Mouse (Mus musculus): ENCODE measurements around the gene Itsn1.

DNA sequence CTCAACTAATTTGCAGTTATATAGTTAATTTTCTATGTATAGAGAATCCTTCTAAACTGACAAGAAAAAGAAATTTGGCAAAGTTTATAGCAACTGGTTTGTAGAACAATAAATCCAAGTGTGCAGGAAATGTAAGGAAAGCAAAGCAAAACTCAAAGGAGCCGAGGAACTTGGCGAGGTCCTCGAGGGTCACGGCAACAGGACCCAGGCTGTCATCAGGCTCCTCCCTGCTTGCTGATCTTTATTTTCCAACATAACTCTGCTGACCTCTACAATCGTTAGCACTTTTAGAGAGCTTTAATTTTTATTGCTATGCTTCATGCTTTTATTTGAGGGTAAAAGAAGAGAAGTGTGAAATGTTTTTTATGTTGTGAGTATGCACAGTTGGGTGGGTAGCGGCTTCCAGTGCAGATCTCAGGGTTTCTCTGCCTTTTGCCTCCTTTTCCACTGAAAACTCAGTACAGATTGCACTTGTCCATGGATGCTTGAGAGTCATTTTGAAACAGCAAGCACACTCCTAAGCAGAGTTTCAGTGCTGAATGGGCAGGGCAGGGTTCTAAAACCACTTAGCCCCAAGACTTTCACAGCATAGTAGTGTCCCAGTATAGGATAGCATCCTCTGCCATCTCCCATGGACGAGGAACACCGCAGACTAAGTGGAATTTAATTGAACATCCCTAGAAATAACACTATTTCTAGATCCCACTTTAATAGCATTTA is 63.6 kb downstream of the Itsn1 start:
- TF ChIP-seq GATA1 (IDR thresholded peaks at IDR 0.05; ENCODE audit: borderline replicate concordance, low read length): no peak
- TF ChIP-seq FLI1 (IDR thresholded peaks at IDR 0.05; ENCODE audit: low read length): no peak

All from megakaryocyte, embryonic 14.5 days (primary cell).